Mouse (Mus musculus) MEL (cell line): ENCODE data around the gene Gipc3.
A peak's percentile ranks its signal among the peaks of the same experiment; 100 is the strongest.

Experiments
- CHD1 ChIP-seq: IDR thresholded peaks from 2 replicates; pipeline ENCODE4 v1.6.1; 2012; ENCODE audit warnings: low read depth, mild to moderate bottlenecking, inconsistent platforms, low read length, improper control_type of control experiment
- CHD2 ChIP-seq: IDR thresholded peaks from 2 replicates; pipeline ENCODE4 v1.6.1; 2011; ENCODE audit warnings: low read length, improper control_type of control experiment
- CTCF ChIP-seq, 3 experiments: IDR thresholded peaks in 2 of 3; conservative IDR thresholded peaks in 1 of 3; 2 replicates each; pipeline ENCODE4 v1.5.1; 2011 to 2012; ENCODE audit warnings: low read length in 3 of 3, low read depth in 2 of 3, mild to moderate bottlenecking in 2 of 3, improper control_type of control experiment in 1 of 3, inconsistent platforms in 1 of 3, mixed read lengths in 1 of 3, moderate library complexity in 1 of 3; ENCODE audit not compliant: control insufficient read depth in 1 of 3, insufficient read depth in 1 of 3, poor library complexity in 1 of 3, severe bottlenecking in 1 of 3
- ELF1 ChIP-seq: IDR thresholded peaks from 2 replicates; pipeline ENCODE4 v1.6.1; 2014; ENCODE audit warnings: low read depth, mild to moderate bottlenecking, inconsistent platforms, low read length, improper control_type of control experiment, moderate library complexity
- EP300 ChIP-seq, 2 experiments: IDR thresholded peaks; 2 replicates each; pipeline ENCODE4 v1.6.1; 2011; ENCODE audit warnings: improper control_type of control experiment in 2 of 2, low read length in 2 of 2, low read depth in 1 of 2, mild to moderate bottlenecking in 1 of 2
- POLR2A ChIP-seq, 2 experiments: IDR thresholded peaks; 2 replicates each; pipeline ENCODE4 v1.6.1; 2011 to 2012; ENCODE audit warnings: low read length in 2 of 2, mild to moderate bottlenecking in 2 of 2, control low read depth in 1 of 2, improper control_type of control experiment in 1 of 2, low read depth in 1 of 2, moderate library complexity in 1 of 2; ENCODE audit not compliant: control insufficient read depth in 1 of 2, insufficient read depth in 1 of 2, poor library complexity in 1 of 2
- TAL1 ChIP-seq: IDR thresholded peaks from 2 replicates; pipeline ENCODE4 v1.6.1; 2012; ENCODE audit warnings: mild to moderate bottlenecking, inconsistent platforms, low read length, moderate library complexity, mixed read lengths
- USF1 ChIP-seq: IDR thresholded peaks from 2 replicates; pipeline ENCODE4 v1.6.1; 2014; ENCODE audit warnings: low read depth, mild to moderate bottlenecking, inconsistent platforms, low read length, improper control_type of control experiment, moderate library complexity
- USF2 ChIP-seq, 2 experiments: IDR thresholded peaks; 2 replicates each; pipeline ENCODE4 v1.6.1; 2011 to 2012; ENCODE audit warnings: improper control_type of control experiment in 2 of 2, low read length in 2 of 2, borderline replicate concordance in 1 of 2, inconsistent platforms in 1 of 2, low read depth in 1 of 2, mild to moderate bottlenecking in 1 of 2; ENCODE audit not compliant: insufficient read depth in 1 of 2

- TF ChIP-seq POLR2A (IDR thresholded peaks at IDR 0.05; ENCODE audit: control insufficient read depth in 1 of 2, insufficient read depth in 1 of 2, low read depth in 1 of 2, low read length in 2 of 2, poor library complexity in 1 of 2) (peak in 1 of 2 experiments; percentile 68; a peak in 1 of 4 replicates), ELF1 (no peak), EP300 (IDR thresholded peaks at IDR 0.05; ENCODE audit: low read depth in 1 of 2, low read length in 2 of 2) (no peak), CTCF (IDR thresholded peaks at IDR 0.05 in 2 of 3, conservative IDR thresholded peaks at IDR 0.05 in 1 of 3; ENCODE audit: control insufficient read depth in 1 of 3, insufficient read depth in 1 of 3, low read depth in 2 of 3, low read length in 3 of 3, poor library complexity in 1 of 3, severe bottlenecking in 1 of 3) (no peak), USF1 (no peak), CHD2 (no peak), TAL1 (no peak), USF2 (IDR thresholded peaks at IDR 0.05; ENCODE audit: borderline replicate concordance in 1 of 2, insufficient read depth in 1 of 2, low read depth in 1 of 2, low read length in 2 of 2) (no peak), CHD1 (no peak)
Observed at GRCm38 (mm10) chr10:81377793-81378552, 34.9 kb upstream of the Gipc3 start, which contains the start of gene Fzr1.
